Mouse (Mus musculus): Measurements from ENCODE around the gene Opcml.

GRCm38 (mm10) chr9:27781994-27782337 is 8.6 kb upstream of the Opcml start:
- TF ChIP-seq POLR2A (IDR thresholded peaks at IDR 0.05; ENCODE audit: borderline replicate concordance, insufficient read depth, low read length) = no peak
- no peak for TF ChIP-seq CTCF (IDR thresholded peaks at IDR 0.05; ENCODE audit: borderline replicate concordance, insufficient read depth, low read depth, low read length)

All from cerebellum, adult 2 months (tissue).